Mouse (Mus musculus) ES-E14 (cell line): ENCODE measurements at regions not wholly inside any gene's neighbourhood (a gene's known extent, or its start where the extent isn't known, plus 50 kb on each side); places are given as distances from the start of the nearest gene placed in this dataset.

Experiments used
- DNase-seq: peaks from one replicate; pipeline ENCODE4 v3.0.0-alpha.2; 2013; ENCODE audit warnings: low read depth, low spot score
- H3K27ac ChIP-seq: 2 replicates; pipeline ENCODE4 v1.5.1; 2012; ENCODE audit warnings: low read depth, mild to moderate bottlenecking, low read length, moderate library complexity, mixed read lengths; ENCODE audit not compliant: poor library complexity, insufficient read depth, severe bottlenecking
- H3K36me3 ChIP-seq: 2 replicates; pipeline ENCODE4 v1.6.1; 2012; ENCODE audit warnings: mild to moderate bottlenecking, low read length, moderate library complexity, mixed read lengths; ENCODE audit not compliant: control insufficient read depth, poor library complexity, insufficient read depth, severe bottlenecking
- H3K4me1 ChIP-seq, 2 experiments: fragments of 150-350 bp in 1 of 2; sonication (generic) in 1 of 2; 2 replicates each; pipeline ENCODE4 v1.6.1; 2012; ENCODE audit warnings: low read length in 2 of 2, mild to moderate bottlenecking in 1 of 2, mixed read lengths in 1 of 2; ENCODE audit not compliant: control insufficient read depth in 2 of 2, insufficient read depth in 2 of 2, poor library complexity in 1 of 2
- H3K4me3 ChIP-seq, 2 experiments: fragments of 150-350 bp in 1 of 2; sonication (generic) in 1 of 2; 2 replicates each; pipeline ENCODE4 v1.5.1; 2012; ENCODE audit warnings: low read length in 2 of 2, low read depth in 1 of 2, mild to moderate bottlenecking in 1 of 2, mixed read lengths in 1 of 2; ENCODE audit not compliant: insufficient read depth in 1 of 2, poor library complexity in 1 of 2, severe bottlenecking in 1 of 2
- H3K9ac ChIP-seq: 2 replicates; pipeline ENCODE4 v1.6.1; 2012; ENCODE audit warnings: low read depth, mild to moderate bottlenecking, low read length, mixed read lengths; ENCODE audit not compliant: poor library complexity, insufficient read depth, severe bottlenecking
- H3K9me3 ChIP-seq: fragments of 150-350 bp; sonication (generic); 2 replicates; pipeline ENCODE4 v1.6.1; 2012; ENCODE audit warnings: low read depth, mild to moderate bottlenecking, low read length; ENCODE audit not compliant: control insufficient read depth, insufficient read depth
- CHD2 ChIP-seq: IDR thresholded peaks from 2 replicates; pipeline ENCODE4 v1.6.1; 2014; ENCODE audit warnings: mild to moderate bottlenecking, low read depth, low read length, inconsistent platforms
- HCFC1 ChIP-seq: IDR thresholded peaks from 2 replicates; pipeline ENCODE4 v1.6.1; 2012; ENCODE audit warnings: low read length, inconsistent platforms, borderline replicate concordance; ENCODE audit not compliant: insufficient read depth
- MAFK ChIP-seq: IDR thresholded peaks from 2 replicates; pipeline ENCODE4 v1.6.1; 2014; ENCODE audit warnings: mild to moderate bottlenecking, low read depth, low read length, inconsistent platforms; ENCODE audit not compliant: insufficient read depth
- ZC3H11A ChIP-seq: IDR thresholded peaks from 2 replicates; pipeline ENCODE4 v1.6.1; 2012; ENCODE audit warnings: low read depth, mild to moderate bottlenecking, inconsistent platforms, low read length, borderline replicate concordance
- ZNF384 ChIP-seq: IDR thresholded peaks from 2 replicates; pipeline ENCODE4 v1.6.1; 2012; ENCODE audit warnings: low read depth, low read length, inconsistent platforms
- in situ Hi-C, 2 experiments: fragments of 600-800 bp; cut with MboI; formaldehyde crosslinking; loops; one replicate each; pipeline ENCODE4 v1.15.1; 2025; ENCODE audit warnings: low sequenced_read_pairs in 2 of 2, inconsistent platforms in 1 of 2; ENCODE audit not compliant: unreplicated experiment in 2 of 2

GRCm38 (mm10) chr8:126531459-126531858 is 56.6 kb upstream of the Tarbp1 start:
- Histone ChIP-seq H3K4me3 (no peak overlapping the region), H3K36me3 (no peaks in the 10 kb centered on the region), H3K4me1 (peaks cover 0 to 2% of the 10 kb centered on the region in 2 experiments; a peak in 1 of 4 replicates), H3K27ac (no peak overlapping the region), H3K9me3 (no peaks in the 10 kb centered on the region), H3K9ac (no peak overlapping the region)
- no peak for DNase-seq
- no peak for TF ChIP-seq CHD2
- no peak for TF ChIP-seq ZC3H11A
- TF ChIP-seq MAFK = no peak
- TF ChIP-seq ZNF384 = no peak
- no peak for TF ChIP-seq HCFC1
- in situ Hi-C loops = no loop called here

GRCm38 (mm10) chr8:126529409-126529808 is 54.5 kb upstream of the Tarbp1 start:
- H3K27ac ChIP-seq = no peak overlapping the region
- no peak overlapping the region for H3K9ac ChIP-seq
- H3K9me3 ChIP-seq = no peaks in the 10 kb centered on the region
- TF ChIP-seq CHD2 = no peak
- TF ChIP-seq HCFC1 = no peak
- TF ChIP-seq ZNF384 = no peak
- no peak for TF ChIP-seq ZC3H11A
- no peak for TF ChIP-seq MAFK
- no peaks in the 10 kb centered on the region for H3K36me3 ChIP-seq
- no peak for DNase-seq
- peaks cover 0 to 2% of the 10 kb centered on the region in 2 experiments; a peak in 1 of 4 replicates for H3K4me1 ChIP-seq
- H3K4me3 ChIP-seq = no peak overlapping the region
- in situ Hi-C loops = no loop called here

GRCm38 (mm10) chr8:126528434-126529080 is 53.7 kb upstream of the Tarbp1 start:
- Histone ChIP-seq H3K4me3 (no peak overlapping the region), H3K9me3 (no peaks in the 10 kb centered on the region), H3K4me1 (peaks cover 0 to 2% of the 10 kb centered on the region in 2 experiments; a peak in 1 of 4 replicates), H3K36me3 (no peaks in the 10 kb centered on the region), H3K27ac (no peak overlapping the region), H3K9ac (no peak overlapping the region)
- TF ChIP-seq HCFC1 = no peak
- TF ChIP-seq CHD2 = no peak
- no peak for TF ChIP-seq ZNF384
- no peak for TF ChIP-seq MAFK
- no peak for TF ChIP-seq ZC3H11A
- in situ Hi-C loops = no loop called here
- DNase-seq = no peak

- Histone ChIP-seq H3K4me3 (no peak overlapping the region), H3K27ac (no peak overlapping the region), H3K36me3 (no peaks in the 10 kb centered on the region), H3K4me1 (no peaks in the 10 kb centered on the region), H3K9me3 (no peaks in the 10 kb centered on the region), H3K9ac (no peak overlapping the region)
- no peak for DNase-seq
- in situ Hi-C loops = no loop called here
- TF ChIP-seq CHD2 = no peak
- no peak for TF ChIP-seq ZNF384
- no peak for TF ChIP-seq MAFK
- TF ChIP-seq ZC3H11A = no peak
- TF ChIP-seq HCFC1 = no peak
Observed at GRCm38 (mm10) chr8:126526864-126527571, 52.2 kb upstream of the Tarbp1 start.
